Mouse (Mus musculus) megakaryocyte, embryonic 14.5 days (primary cell): ENCODE measurements at regions not wholly inside any gene's neighbourhood (a gene's known extent, or its start where the extent isn't known, plus 50 kb on each side); places are given as distances from the start of the nearest gene placed in this dataset.

Source experiments
- FLI1 ChIP-seq: IDR thresholded peaks from 2 replicates; pipeline ENCODE4 v1.6.1; 2012; ENCODE audit warnings: low read length, inconsistent platforms, mixed read lengths
- GATA1 ChIP-seq: IDR thresholded peaks from 3 replicates; pipeline ENCODE4 v1.6.1; 2012; ENCODE audit warnings: mixed read lengths, low read length, inconsistent platforms, borderline replicate concordance

- no peak for TF ChIP-seq FLI1
- TF ChIP-seq GATA1, result no peak
Observed at GRCm38 (mm10) chr11:112473681-112474080, 308.3 kb upstream of the Sox9 start.
